In genomic region chr3:98042301-98042700, GRCm38 (mm10) we compare ENCODE assay signal across 8 mouse cellular contexts. TPM values are rescaled to one million over a fixed set of nuclear protein-coding genes. Genes with fewer than 3 reads are reported as not detected.
DNase-seq lines count a peak whose midpoint lies in the region; ATAC-seq lines count a peak whose summit lies in the region.

No protein-coding gene starts in this region.

- H3K9me3 ChIP-seq in forebrain, embryonic 14.5 days (replicated peaks; ENCODE audit: control insufficient read depth, low read length) = no peaks in the 10 kb centered on the region
- no peaks in the 10 kb centered on the region for H3K9me3 ChIP-seq in limb, embryonic 12.5 days

- DNase-seq in heart, adult 9 months (ENCODE audit: low spot score in 2 of 2) = peak; percentile 47 to 55
- no peak for DNase-seq in heart, adult 11 months
- peak; percentile 34 for DNase-seq in MN1 (ENCODE audit: low spot score)
- no peak for DNase-seq in forebrain, embryonic 14.5 days (ENCODE audit: low spot score)
- DNase-seq in yolk sac, embryonic 10.5 days (ENCODE audit: low spot score) = no peak
- DNase-seq in left cerebral cortex, adult 8-10 months (ENCODE audit: low spot score in 2 of 2) = no peak
- DNase-seq in layer of hippocampus, adult 9-10 months (ENCODE audit: low spot score) = no peak

- H3K4me1 ChIP-seq in forebrain, embryonic 14.5 days (ENCODE audit: control insufficient read depth, insufficient read depth, low read length) = peaks cover 47% of the 10 kb centered on the region
- H3K4me1 ChIP-seq in limb, embryonic 12.5 days (replicated peaks) = peaks cover 83% of the 10 kb centered on the region

- peak overlapping the region; percentile 42; the same call in 1 of the 2 replicates for H3K9ac ChIP-seq in forebrain, embryonic 14.5 days (ENCODE audit: low read length)
- no peak overlapping the region for H3K9ac ChIP-seq in limb, embryonic 12.5 days (replicated peaks)

- 54% methylated on average over 6 of the region's 6 CpGs for WGBS in forebrain, embryonic 14.5 days
- WGBS in limb, embryonic 12.5 days = 59% methylated on average over 6 of the region's 6 CpGs

- no peaks in the 10 kb centered on the region for H3K36me3 ChIP-seq in forebrain, embryonic 14.5 days (ENCODE audit: control insufficient read depth, insufficient read depth, low read length)
- no peaks in the 10 kb centered on the region for H3K36me3 ChIP-seq in limb, embryonic 12.5 days

- ATAC-seq in forebrain, embryonic 14.5 days = no peak
- no peak for ATAC-seq in limb, embryonic 12.5 days (ENCODE audit: insufficient number of reproducible peaks, insufficient read depth, low FRiP score, low TSS enrichment, low read depth)

- H3K4me3 ChIP-seq in forebrain, embryonic 14.5 days (ENCODE audit: low read depth, low read length) = no peak overlapping the region
- H3K4me3 ChIP-seq in limb, embryonic 12.5 days (replicated peaks) = no peak overlapping the region

- peak overlapping the region; percentile 84 for H3K27ac ChIP-seq in forebrain, embryonic 14.5 days (ENCODE audit: low read depth, low read length)
- peak overlapping the region; percentile 82 for H3K27ac ChIP-seq in limb, embryonic 12.5 days

- peak overlapping the region; percentile 33 for H3K4me2 ChIP-seq in forebrain, embryonic 14.5 days (ENCODE audit: low read length)
- no peak overlapping the region; the same call in 1 of the 2 replicates for H3K4me2 ChIP-seq in limb, embryonic 12.5 days

- H3K27me3 ChIP-seq in forebrain, embryonic 14.5 days (replicated peaks; ENCODE audit: control insufficient read depth, insufficient read depth, low read length) = no peaks in the 10 kb centered on the region
- H3K27me3 ChIP-seq in limb, embryonic 12.5 days = no peaks in the 10 kb centered on the region

RNA-seq across cellular contexts. Expression of gene Notch2, which starts 29.0 kb away (rescaled TPM):
- polyA plus RNA-seq in forebrain, embryonic 14.5 days (2014; fragmentation: Nextera tagmentation; extraction: Ambion mirVana) = 13.6 and 18.1 TPM in 2 replicates
- 35.7 and 41.6 TPM in 2 replicates for polyA plus RNA-seq in limb, embryonic 12.5 days (2016; fragmentation: Nextera tagmentation; extraction: Ambion mirVana)
- 10 to 100 TPM; 16.3 to 17.9 (median 17.1) TPM for total RNA-seq in left cerebral cortex, adult 8-10 months (2022)

Comparison
In these comparisons a context has a peak if more than half of its experiments do, and no peak if none do; other contexts are left out.
1. DNase-seq: peak in heart, adult 9 months (2 of 2) and MN1 (single experiment); none in heart, adult 11 months (single experiment), forebrain, embryonic 14.5 days (single experiment), yolk sac, embryonic 10.5 days (single experiment), left cerebral cortex, adult 8-10 months (0 of 2) and layer of hippocampus, adult 9-10 months (single experiment).